Mouse (Mus musculus): ENCODE measurements around the gene G3bp1.
A peak's percentile ranks its signal among the peaks of the same experiment; 100 is the strongest.

GRCm38 (mm10) chr11:55471467-55471866 is 2.0 kb downstream of the G3bp1 start:
- TF ChIP-seq POLR2A (IDR thresholded peaks at IDR 0.05; ENCODE audit: control insufficient read depth in 1 of 2, insufficient read depth in 1 of 2, low read depth in 1 of 2, low read length in 2 of 2, poor library complexity in 1 of 2) (peak in 1 of 2 experiments; percentile 6; a peak in 1 of 4 replicates), EP300 (IDR thresholded peaks at IDR 0.05; ENCODE audit: low read depth in 1 of 2, low read length in 2 of 2) (no peak), USF1 (IDR thresholded peaks at IDR 0.05; ENCODE audit: low read depth, low read length) (no peak)

Data from MEL (cell line).